Mouse (Mus musculus): ENCODE data around the gene Acot13.
"Not testable (repeated sequence)": the region's sequence is repeated elsewhere in the genome, so short reads cannot be mapped to it uniquely, and the experiment has no call there.

Acot13 gene

GRCm38 (mm10) chr13:24831353-24832130 lies at the start of gene Acot13, which contains the start of gene Tdp2:
Acot13 (minus strand) TSS chr13:24831540.
Tdp2 (plus strand) TSS chr13:24831679.
- in situ Hi-C loops (cut with MboI, MseI): no loop called here

GRCm38 (mm10) chr13:24880704-24881103 lies 49.4 kb upstream of the Acot13 start:
- in situ Hi-C loops (cut with MboI, MseI): no loop called here

- in situ Hi-C loops (cut with MboI, MseI): no loop called here
These were observed 48.9 kb upstream of the Acot13 start for GRCm38 (mm10) chr13:24880208-24880607.

- in situ Hi-C loops (cut with MboI, MseI): no loop called here
These were observed 48.2 kb upstream of the Acot13 start for GRCm38 (mm10) chr13:24879359-24880040.

GRCm38 (mm10) chr13:24868233-24868632 lies 36.9 kb upstream of the Acot13 start:
- in situ Hi-C loops (cut with MboI, MseI): no loop called here

- in situ Hi-C loops (cut with MboI, MseI): no loop called here
These were observed 36.4 kb upstream of the Acot13 start for GRCm38 (mm10) chr13:24867789-24868188.

- in situ Hi-C loops (cut with MboI, MseI): no loop called here
These were observed 35.4 kb upstream of the Acot13 start for GRCm38 (mm10) chr13:24866430-24867402.

- in situ Hi-C loops (cut with MboI, MseI): no loop called here
These were observed 31.2 kb upstream of the Acot13 start for GRCm38 (mm10) chr13:24862520-24862919.

GRCm38 (mm10) chr13:24862021-24862420 lies 30.7 kb upstream of the Acot13 start:
- in situ Hi-C loops (cut with MboI, MseI): no loop called here

GRCm38 (mm10) chr13:24861084-24861483 lies 29.7 kb upstream of the Acot13 start:
- in situ Hi-C loops (cut with MboI, MseI): no loop called here

GRCm38 (mm10) chr13:24859115-24859514 lies 27.8 kb upstream of the Acot13 start:
- in situ Hi-C loops (cut with MboI, MseI): no loop called here

- in situ Hi-C loops (cut with MboI, MseI): no loop called here
These were observed 21.2 kb upstream of the Acot13 start for GRCm38 (mm10) chr13:24852570-24852969.

GRCm38 (mm10) chr13:24851989-24852388 lies 20.6 kb upstream of the Acot13 start:
- in situ Hi-C loops (cut with MboI, MseI): no loop called here

- in situ Hi-C loops (cut with MboI, MseI): no loop called here
These were observed 18.0 kb upstream of the Acot13 start for GRCm38 (mm10) chr13:24849318-24849717.

GRCm38 (mm10) chr13:24844983-24845955 lies 13.9 kb upstream of the Acot13 start, which contains the start of gene D130043K22Rik:
D130043K22Rik (plus strand) TSS chr13:24845135.
- in situ Hi-C loops (cut with MboI, MseI): no loop called here

- in situ Hi-C loops (cut with MboI, MseI): no loop called here
These were observed 10.4 kb upstream of the Acot13 start for GRCm38 (mm10) chr13:24841702-24842101.

GRCm38 (mm10) chr13:24839831-24840230 lies 8.5 kb upstream of the Acot13 start:
- in situ Hi-C loops (cut with MboI, MseI): no loop called here

- in situ Hi-C loops (cut with MboI, MseI): not testable (repeated sequence)
These were observed 6.4 kb upstream of the Acot13 start for GRCm38 (mm10) chr13:24837765-24838164.

- in situ Hi-C loops (cut with MboI, MseI): no loop called here
These were observed 1.4 kb upstream of the Acot13 start for GRCm38 (mm10) chr13:24832811-24833155.

- in situ Hi-C loops (cut with MboI, MseI): no loop called here
These were observed 931 bp upstream of the Acot13 start for GRCm38 (mm10) chr13:24832131-24832810.
